Mouse (Mus musculus): ENCODE data around the gene Ints3.
"Not testable (repeated sequence)": the region's sequence is repeated elsewhere in the genome, so short reads cannot be mapped to it uniquely, and the experiment has no call there.

Ints3 gene

DNA sequence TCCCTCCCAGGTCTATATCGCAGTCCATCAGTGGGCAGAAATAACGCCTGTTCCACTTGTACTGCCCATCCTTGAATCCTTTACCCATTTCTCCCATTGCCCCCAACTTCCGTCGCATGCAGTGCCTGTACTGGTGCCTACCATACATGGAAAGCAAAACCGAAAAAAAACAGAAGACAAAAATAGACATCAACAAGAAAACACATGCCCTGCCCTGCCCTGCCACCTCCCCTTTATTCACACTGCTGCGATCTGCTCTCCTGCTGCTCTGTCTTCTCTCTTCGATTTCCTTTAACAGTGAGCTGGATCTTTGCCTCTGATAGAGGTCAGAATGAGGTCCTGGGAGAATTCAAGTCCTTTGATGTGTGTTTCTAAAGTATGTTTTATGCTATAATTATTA is 75.5 kb downstream of the Ints3 start:
- in situ Hi-C loops (cut with MseI, MboI): no loop called here

- in situ Hi-C loops (cut with MseI, MboI): no loop called here
Measured at GRCm38 (mm10) chr3:90347847-90348246, 85.6 kb downstream of the Ints3 start.

DNA sequence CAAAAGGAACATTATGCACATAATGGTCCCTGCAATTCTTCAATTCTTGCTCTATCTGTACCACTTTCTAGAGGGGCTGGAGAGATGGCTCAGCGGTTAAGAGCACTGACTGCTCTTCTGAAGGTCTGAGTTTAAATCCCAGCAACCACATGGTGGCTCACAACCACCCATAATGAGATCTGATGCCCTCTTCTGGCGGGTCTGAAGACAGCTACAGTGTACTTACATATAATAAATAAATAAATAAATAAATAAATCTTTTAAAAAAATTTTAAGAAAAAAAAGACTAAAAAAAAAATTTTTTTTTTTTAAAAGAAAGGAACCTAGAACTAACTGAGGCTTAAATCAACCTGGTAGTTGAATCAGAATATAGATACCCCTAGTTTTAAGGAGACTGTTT is 90.6 kb downstream of the Ints3 start:
- in situ Hi-C loops (cut with MseI, MboI): not testable (repeated sequence)

Data from mouse trophoblast stem cell (cell line).